Mouse (Mus musculus): ENCODE measurements at regions not wholly inside any gene's neighbourhood (a gene's known extent, or its start where the extent isn't known, plus 50 kb on each side); places are given as distances from the start of the nearest gene placed in this dataset.

GRCm38 (mm10) chr15:36427334-36427733 lies 580.2 kb downstream of the Zfp706 start:
- DNase-seq (ENCODE audit: low spot score): no peak

- DNase-seq (ENCODE audit: low spot score): no peak
Measured at GRCm38 (mm10) chr15:36425902-36426301, 581.7 kb downstream of the Zfp706 start.

- no peak for DNase-seq (ENCODE audit: low spot score)
Measured at GRCm38 (mm10) chr15:36424047-36424446, 583.5 kb downstream of the Zfp706 start.

- no peak for DNase-seq (ENCODE audit: low spot score)
Measured at GRCm38 (mm10) chr15:36422781-36423180, 584.8 kb downstream of the Zfp706 start.

- no peak for DNase-seq (ENCODE audit: low spot score)
Measured at GRCm38 (mm10) chr15:36419943-36420480, 587.6 kb downstream of the Zfp706 start.

- no peak for DNase-seq (ENCODE audit: low spot score)
Measured at GRCm38 (mm10) chr15:36417426-36417825, 590.1 kb downstream of the Zfp706 start.

- DNase-seq (ENCODE audit: low spot score): no peak
Measured at GRCm38 (mm10) chr15:36415552-36416249, 591.9 kb downstream of the Zfp706 start.

- DNase-seq (ENCODE audit: low spot score): no peak
Measured at GRCm38 (mm10) chr15:36412016-36412415, 595.6 kb downstream of the Zfp706 start.

- DNase-seq (ENCODE audit: low spot score): no peak
Measured at GRCm38 (mm10) chr15:36405446-36405845, 602.1 kb downstream of the Zfp706 start.

GRCm38 (mm10) chr15:36403336-36404119 lies 604.0 kb downstream of the Zfp706 start:
- no peak for DNase-seq (ENCODE audit: low spot score)

GRCm38 (mm10) chr15:36402051-36402450 lies 605.5 kb downstream of the Zfp706 start:
- DNase-seq (ENCODE audit: low spot score): no peak

- DNase-seq (ENCODE audit: low spot score): no peak
Measured at GRCm38 (mm10) chr15:36400311-36400840, 607.2 kb downstream of the Zfp706 start.

GRCm38 (mm10) chr15:36399355-36400012 lies 608.1 kb downstream of the Zfp706 start:
- peak; percentile 38 for DNase-seq (ENCODE audit: low spot score)

GRCm38 (mm10) chr15:36398099-36398982 lies 609.2 kb downstream of the Zfp706 start:
- DNase-seq (ENCODE audit: low spot score): no peak

- no peak for DNase-seq (ENCODE audit: low spot score)
Measured at GRCm38 (mm10) chr15:36396791-36397190, 610.8 kb downstream of the Zfp706 start.

- DNase-seq (ENCODE audit: low spot score): no peak
Measured at GRCm38 (mm10) chr15:36396245-36396644, 611.3 kb downstream of the Zfp706 start.

GRCm38 (mm10) chr15:36395672-36396050 lies 611.9 kb downstream of the Zfp706 start:
- DNase-seq (ENCODE audit: low spot score): no peak

- DNase-seq (ENCODE audit: low spot score): no peak
Measured at GRCm38 (mm10) chr15:36394914-36395671, 612.5 kb downstream of the Zfp706 start.

- no peak for DNase-seq (ENCODE audit: low spot score)
Measured at GRCm38 (mm10) chr15:36389775-36390174, 617.8 kb downstream of the Zfp706 start.

- no peak for DNase-seq (ENCODE audit: low spot score)
Measured at GRCm38 (mm10) chr15:36381228-36381671, 626.3 kb downstream of the Zfp706 start.
